Mouse (Mus musculus): Measurements from ENCODE around the gene Cpeb1. TPM values are rescaled to one million over a fixed set of nuclear protein-coding genes. Genes with fewer than 3 reads are reported as not detected.

Gene Cpeb1
- polyA plus RNA-seq, 1 experiment, result 1.8 TPM

- WGBS, result 55% methylated on average over 8 of the region's 8 CpGs
- no peak for DNase-seq (ENCODE audit: low read depth, low spot score)
These were observed 118.9 kb downstream of the Cpeb1 start for GRCm38 (mm10) chr7:81336432-81336786.

- no peak for DNase-seq (ENCODE audit: low read depth, low spot score)
- 81% methylated on average over 18 of the region's 18 CpGs for WGBS
These were observed 119.4 kb downstream of the Cpeb1 start for GRCm38 (mm10) chr7:81335705-81336431.

- no peak for DNase-seq (ENCODE audit: low read depth, low spot score)
- WGBS, result 81% methylated on average over 7 of the region's 7 CpGs
These were observed 123.4 kb downstream of the Cpeb1 start for GRCm38 (mm10) chr7:81331851-81332250.

GRCm38 (mm10) chr7:81330767-81331166 is 124.5 kb downstream of the Cpeb1 start:
- 61% methylated on average over 3 of the region's 3 CpGs for WGBS
- no peak for DNase-seq (ENCODE audit: low read depth, low spot score)

- 82% methylated on average over 10 of the region's 10 CpGs for WGBS
- no peak for DNase-seq (ENCODE audit: low read depth, low spot score)
These were observed 127.6 kb downstream of the Cpeb1 start for GRCm38 (mm10) chr7:81327661-81328060.

GRCm38 (mm10) chr7:81326859-81327258 is 128.4 kb downstream of the Cpeb1 start:
- no peak for DNase-seq (ENCODE audit: low read depth, low spot score)
- 64% methylated on average over 6 of the region's 6 CpGs for WGBS

- 91% methylated on average over 12 of the region's 12 CpGs for WGBS
- no peak for DNase-seq (ENCODE audit: low read depth, low spot score)
These were observed 129.2 kb downstream of the Cpeb1 start for GRCm38 (mm10) chr7:81326043-81326442.

- DNase-seq (ENCODE audit: low read depth, low spot score), result no peak
- WGBS, result 67% methylated on average over 5 of the region's 5 CpGs
These were observed 133.5 kb downstream of the Cpeb1 start for GRCm38 (mm10) chr7:81321776-81322175.

GRCm38 (mm10) chr7:81319749-81320148 is 135.5 kb downstream of the Cpeb1 start:
- 69% methylated on average over 6 of the region's 6 CpGs for WGBS
- DNase-seq (ENCODE audit: low read depth, low spot score), result no peak

- 57% methylated on average over 8 of the region's 8 CpGs for WGBS
These were observed 139.7 kb downstream of the Cpeb1 start for GRCm38 (mm10) chr7:81315583-81315982.

GRCm38 (mm10) chr7:81311581-81311980 is 143.7 kb downstream of the Cpeb1 start:
- DNase-seq (ENCODE audit: low read depth, low spot score), result no peak

More at GRCm38 (mm10) chr7:81315583-81315982, 139.7 kb downstream of the Cpeb1 start:
- DNase-seq (ENCODE audit: low read depth, low spot score), result no peak

- 93% methylated on average over 1 of the region's 1 CpGs for WGBS
- no peak for DNase-seq (ENCODE audit: low read depth, low spot score)
These were observed 144.1 kb downstream of the Cpeb1 start for GRCm38 (mm10) chr7:81311130-81311529.

- WGBS, result 92% methylated on average over 6 of the region's 6 CpGs
- DNase-seq (ENCODE audit: low read depth, low spot score), result no peak
These were observed 146.0 kb downstream of the Cpeb1 start for GRCm38 (mm10) chr7:81309247-81309646.

GRCm38 (mm10) chr7:81307735-81308134 is 147.5 kb downstream of the Cpeb1 start:
- WGBS, result 77% methylated on average over 8 of the region's 8 CpGs
- DNase-seq (ENCODE audit: low read depth, low spot score), result no peak

GRCm38 (mm10) chr7:81304675-81305074 is 150.6 kb downstream of the Cpeb1 start:
- DNase-seq (ENCODE audit: low read depth, low spot score), result no peak

GRCm38 (mm10) chr7:81304100-81304499 is 151.2 kb downstream of the Cpeb1 start:
- DNase-seq (ENCODE audit: low read depth, low spot score), result no peak
- 80% methylated on average over 5 of the region's 5 CpGs for WGBS

More at GRCm38 (mm10) chr7:81304675-81305074, 150.6 kb downstream of the Cpeb1 start:
- 84% methylated on average over 5 of the region's 5 CpGs for WGBS

- no peak for DNase-seq (ENCODE audit: low read depth, low spot score)
- 74% methylated on average over 2 of the region's 2 CpGs for WGBS
These were observed 151.6 kb downstream of the Cpeb1 start for GRCm38 (mm10) chr7:81303682-81304081.

GRCm38 (mm10) chr7:81301323-81301722 is 153.9 kb downstream of the Cpeb1 start:
- no peak for DNase-seq (ENCODE audit: low read depth, low spot score)
- WGBS, result 93% methylated on average over 7 of the region's 7 CpGs

GRCm38 (mm10) chr7:81298206-81298605 is 157.1 kb downstream of the Cpeb1 start:
- DNase-seq (ENCODE audit: low read depth, low spot score), result no peak
- 43% methylated on average over 6 of the region's 6 CpGs for WGBS
